Comparison of ENCODE assay signal across 36 mouse cellular contexts in the genomic region with DNA sequence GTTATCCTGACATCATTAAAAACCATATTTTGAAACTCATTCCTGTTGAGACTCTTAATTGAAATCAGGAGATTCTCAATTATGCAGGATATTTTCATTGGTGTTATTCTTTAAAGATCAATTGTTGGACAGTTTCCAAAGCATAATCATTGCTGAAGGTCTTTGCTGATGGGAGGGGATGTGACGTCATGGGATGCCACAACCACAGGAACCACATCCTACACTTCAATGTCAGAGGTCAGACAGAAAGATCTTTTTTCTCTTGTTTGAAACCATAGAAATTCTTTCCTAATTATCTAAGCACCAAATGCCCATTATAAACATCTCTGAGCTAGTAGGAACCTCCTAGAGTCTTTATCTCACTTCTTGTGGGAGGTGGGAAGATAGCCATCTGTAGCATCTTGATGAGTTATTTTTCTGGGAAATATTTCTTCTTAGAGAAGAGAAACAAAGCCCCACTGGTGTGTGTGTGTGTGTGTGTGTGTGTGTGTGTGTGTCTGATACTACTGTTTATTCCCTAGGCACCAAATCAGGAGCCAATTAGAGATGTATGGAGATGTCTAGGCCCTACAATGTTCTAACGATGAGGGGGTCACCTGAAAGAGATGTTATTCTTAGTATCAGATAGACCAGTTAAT. TPM values are rescaled to one million over a fixed set of nuclear protein-coding genes. Genes with fewer than 3 reads are reported as not detected.
DNase-seq lines count a peak whose midpoint lies in the region; TF ChIP-seq lines count a peak whose summit lies in the region.
"Had no signal": no experiment of that assay in that cellular context is flagged by ENCODE, and none has a peak within 500 bp of the region (broad histone marks: within the 10 kb centered on the region; RNA-seq: fewer than 3 reads in every experiment).

No protein-coding gene starts in this region.

- H3K79me2 ChIP-seq in myocyte (ENCODE audit: control insufficient read depth, insufficient read depth): no peaks in the 10 kb centered on the region

- H3K36me3 ChIP-seq in heart, embryonic 10.5 days: no peaks in the 10 kb centered on the region
- no peaks in the 10 kb centered on the region for H3K36me3 ChIP-seq in myocyte (ENCODE audit: control insufficient read depth, insufficient read depth)
- H3K36me3 ChIP-seq: kidney, embryonic 15.5 days; limb, embryonic 12.5 days; liver, embryonic 15.5 days; midbrain, embryonic 10.5 days; midbrain, embryonic 15.5 days; neural tube, embryonic 12.5 days had no signal

- no peak for TF ChIP-seq POLR2A in myocyte (IDR thresholded peaks at IDR 0.05; ENCODE audit: insufficient read length, low read depth)

- no peak overlapping the region for H3ac ChIP-seq in myocyte (ENCODE audit: control insufficient read depth, insufficient read length)

- peak overlapping the region; percentile 18 for H3K4me2 ChIP-seq in myocyte (ENCODE audit: low read depth)
- H3K4me2 ChIP-seq: kidney, embryonic 15.5 days; limb, embryonic 12.5 days; liver, embryonic 15.5 days; lung, embryonic 14.5 days; midbrain, embryonic 15.5 days; neural tube, embryonic 12.5 days had no signal

- H3K27me3 ChIP-seq in heart, embryonic 10.5 days (ENCODE audit: insufficient read depth, poor library complexity, severe bottlenecking): no peaks in the 10 kb centered on the region
- no peaks in the 10 kb centered on the region for H3K27me3 ChIP-seq in myocyte (ENCODE audit: control insufficient read depth, insufficient read depth, insufficient read length)
- H3K27me3 ChIP-seq: kidney, embryonic 15.5 days; limb, embryonic 12.5 days; liver, embryonic 15.5 days; midbrain, embryonic 15.5 days; neural tube, embryonic 12.5 days had no signal

- H3K9me3 ChIP-seq in heart, embryonic 10.5 days: no peaks in the 10 kb centered on the region
- H3K9me3 ChIP-seq: kidney, embryonic 15.5 days; limb, embryonic 12.5 days; liver, embryonic 15.5 days; midbrain, embryonic 10.5 days; midbrain, embryonic 15.5 days; neural tube, embryonic 12.5 days had no signal

- 85% methylated on average over 2 of the region's 2 CpGs for WGBS in heart, embryonic 10.5 days

- peak; percentile 31 for DNase-seq in heart, adult 11 months
- no peak for DNase-seq in heart, embryonic 10.5 days (ENCODE audit: low spot score)
- peak; percentile 50 for DNase-seq in 416B (ENCODE audit: low read depth)
- DNase-seq in Muller cell, postnatal 12 days (ENCODE audit: inconsistent ontology term): peak; percentile 77
- DNase-seq in kidney, adult 8-10 months: no peak
- no peak for DNase-seq in adrenal gland, postnatal 10 days
- DNase-seq in lung, postnatal 36 days: no peak
- DNase-seq: cerebellum, adult 8-10 months; cerebellum, postnatal 36 days; gastrocnemius, adult 2 months; kidney, postnatal 25 days; lung, embryonic 14.5 days; lung, postnatal 14 days had no signal

- no peak overlapping the region for H3K4me3 ChIP-seq in heart, embryonic 10.5 days
- no peak overlapping the region for H3K4me3 ChIP-seq in myocyte
- H3K4me3 ChIP-seq: gastrocnemius, adult 2 months; kidney, embryonic 15.5 days; left cerebral cortex, adult 2 months; limb, embryonic 12.5 days; liver, embryonic 15.5 days; midbrain, embryonic 10.5 days; midbrain, embryonic 15.5 days; neural tube, embryonic 12.5 days had no signal

- H3K27ac ChIP-seq in heart, embryonic 10.5 days: no peak overlapping the region
- H3K27ac ChIP-seq: gastrocnemius, adult 2 months; hindbrain, postnatal 0 days; kidney, embryonic 15.5 days; left cerebral cortex, adult 2 months; limb, embryonic 12.5 days; liver, embryonic 15.5 days; midbrain, embryonic 10.5 days; midbrain, embryonic 15.5 days; neural tube, embryonic 12.5 days had no signal

- H3K4me1 ChIP-seq in heart, embryonic 10.5 days: peaks cover 4% of the 10 kb centered on the region; the same call in 1 of the 2 replicates
- H3K4me1 ChIP-seq: kidney, embryonic 15.5 days; limb, embryonic 12.5 days; liver, embryonic 15.5 days; midbrain, embryonic 10.5 days; midbrain, embryonic 15.5 days; neural tube, embryonic 12.5 days had no signal

TF ChIP-seq in myocyte, 11 proteins besides CTCF, POLR2A, EP300 and RAD21:
- TF ChIP-seq POLR2AphosphoS2 (IDR thresholded peaks at IDR 0.05; ENCODE audit: insufficient read length, low read depth): no peak
- TF ChIP-seq REST (IDR thresholded peaks at IDR 0.05; ENCODE audit: insufficient read depth, insufficient read length): no peak
- no peak for TF ChIP-seq SRF (IDR thresholded peaks at IDR 0.05; ENCODE audit: control insufficient read depth, insufficient read length, low read depth)
- TF ChIP-seq MYOD1 (IDR thresholded peaks at IDR 0.05; ENCODE audit: control insufficient read depth in 1 of 3, insufficient read length in 2 of 3, low read depth in 2 of 3): no peak
- no peak for TF ChIP-seq USF1 (IDR thresholded peaks at IDR 0.05; ENCODE audit: low read depth)
- TF ChIP-seq TCF3 (IDR thresholded peaks at IDR 0.05; ENCODE audit: insufficient read length, low read depth): no peak
- TF ChIP-seq TCF12 (IDR thresholded peaks at IDR 0.05; ENCODE audit: insufficient read depth, poor library complexity, severe bottlenecking): no peak
- TF ChIP-seq CEBPB (IDR thresholded peaks at IDR 0.05; ENCODE audit: insufficient read depth, poor library complexity, severe bottlenecking): no peak
- no peak for TF ChIP-seq MAX (IDR thresholded peaks at IDR 0.05; ENCODE audit: low read depth)
- TF ChIP-seq E2F4 (IDR thresholded peaks at IDR 0.05; ENCODE audit: insufficient read depth): no peak
- no peak for TF ChIP-seq MYOG (IDR thresholded peaks at IDR 0.05; ENCODE audit: control insufficient read depth in 1 of 3, insufficient read depth in 1 of 3, insufficient read length in 2 of 3, low read depth in 2 of 3)

RNA-seq across cellular contexts. Expression of gene Cldn18, which starts 17.2 kb away (rescaled TPM):
- polyA plus RNA-seq in heart, embryonic 10.5 days (2016; fragmentation: Nextera tagmentation; extraction: Ambion mirVana): 0.20 TPM in 1 of 2 replicates, not detected in the other
- polyA plus RNA-seq in myocyte (2012; fragmentation: generic; extraction: Trizol): not detected
- total RNA-seq in adrenal gland, postnatal 10 days (2021): not detected
- total RNA-seq: adrenal gland, adult 18-20 months; adrenal gland, postnatal 4 days; gastrocnemius, adult 2 months; heart, adult 8-10 months; hindbrain, postnatal 0 days; layer of hippocampus, adult 18-20 months; layer of hippocampus, postnatal 14 days; left cerebral cortex, adult 2 months; left cerebral cortex, postnatal 25 days; liver, adult 2 months; megakaryocyte progenitor cell, adult 5-6 weeks; MEL had no signal
- polyA plus RNA-seq: embryonic facial prominence, embryonic 11.5 days; forebrain, embryonic 14.5 days; frontal cortex, adult 2 months; heart, embryonic 14.5 days; hindbrain, embryonic 11.5 days; hindbrain, postnatal 0 days; kidney, embryonic 15.5 days; limb, embryonic 12.5 days; liver, adult 2 months; midbrain, embryonic 10.5 days; midbrain, embryonic 15.5 days; neural tube, embryonic 12.5 days had no signal

Comparison
In these comparisons a context has a peak if more than half of its experiments do, and no peak if none do; other contexts are left out.
1. DNase-seq: peak in heart, adult 11 months (single experiment), 416B (single experiment) and Muller cell, postnatal 12 days (single experiment); none in heart, embryonic 10.5 days (single experiment), kidney, adult 8-10 months (0 of 2), adrenal gland, postnatal 10 days (single experiment) and lung, postnatal 36 days (single experiment).